Mouse (Mus musculus) activated CD4-positive, CD25-positive, alpha-beta regulatory T cell, adult 4 months (primary cell): ENCODE results near the gene Kcnd2. TPM values are rescaled to one million over a fixed set of nuclear protein-coding genes. Genes with fewer than 3 reads are reported as not detected.
"Not testable (repeated sequence)": the region's sequence is repeated elsewhere in the genome, so short reads cannot be mapped to it uniquely, and the experiment has no call there.

Experiments
- ATAC-seq: one replicate; pipeline ENCODE4 v1.8.0; 2017
- polyA plus RNA-seq, 2 experiments: library from polyadenylated mRNA; unstranded; fragments of 100-300 nt; shearing (Covaris generic); gene quantifications; one replicate each; pipeline ENCODE4 v1.2.1; 2017

Kcnd2 gene
- polyA plus RNA-seq: not detected

DNA sequence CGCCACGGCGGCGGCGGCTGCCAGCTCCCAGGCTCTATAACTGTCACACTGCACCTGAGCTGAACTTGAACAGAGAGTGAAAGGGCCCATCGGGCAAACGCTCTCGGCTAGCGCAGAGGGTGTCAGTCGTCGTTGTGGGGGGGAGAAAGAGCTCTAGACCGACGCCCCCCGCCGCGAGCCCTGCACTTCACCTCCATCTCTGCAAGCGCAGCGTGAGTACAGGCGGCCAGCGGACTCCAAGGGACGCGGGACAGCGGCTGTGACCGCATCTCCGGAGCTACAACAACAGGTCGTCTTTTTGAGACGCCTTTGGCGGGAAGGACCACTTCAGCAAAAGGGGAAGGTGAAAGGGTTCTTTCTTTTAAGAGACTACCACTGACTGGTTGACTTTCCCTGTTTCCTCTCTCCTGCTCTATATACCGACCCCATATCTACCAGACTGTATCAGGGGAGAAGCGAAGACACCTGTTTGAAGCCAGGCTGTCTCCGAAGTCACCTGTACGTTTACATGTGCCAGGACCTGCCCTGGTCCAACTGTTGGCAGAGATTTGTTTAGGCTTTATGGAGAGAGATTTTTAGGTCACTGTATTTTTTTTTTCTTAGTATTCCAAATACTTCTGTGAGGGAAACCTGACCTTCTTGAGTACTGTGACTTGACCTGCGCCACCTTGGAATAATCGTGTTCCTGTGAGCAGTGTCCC is at the start of gene Kcnd2:
Gene Kcnd2, plus strand, starts transcription at position 13 of the 701 bp plus-strand sequence.
- ATAC-seq: no peak

DNA sequence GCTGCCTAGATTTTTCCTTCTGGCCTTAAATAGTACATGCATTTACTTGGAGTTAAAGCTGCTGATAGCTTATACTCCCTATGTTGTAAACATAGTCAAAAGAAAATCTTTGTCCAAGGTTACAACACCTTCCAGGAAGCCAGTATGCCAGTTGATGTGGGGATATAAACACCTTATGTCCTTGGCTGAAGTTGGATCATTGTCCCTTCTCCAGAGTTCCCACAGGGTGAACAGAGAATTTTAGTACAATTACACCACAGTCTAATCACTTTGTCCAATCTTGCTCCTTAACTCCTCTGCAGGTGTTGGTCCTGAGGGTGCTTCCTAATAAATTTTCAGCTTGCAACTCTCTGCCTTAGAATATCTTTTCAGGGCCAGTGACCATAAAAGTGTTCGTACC is 48.7 kb upstream of the Kcnd2 start:
- no peak for ATAC-seq

DNA sequence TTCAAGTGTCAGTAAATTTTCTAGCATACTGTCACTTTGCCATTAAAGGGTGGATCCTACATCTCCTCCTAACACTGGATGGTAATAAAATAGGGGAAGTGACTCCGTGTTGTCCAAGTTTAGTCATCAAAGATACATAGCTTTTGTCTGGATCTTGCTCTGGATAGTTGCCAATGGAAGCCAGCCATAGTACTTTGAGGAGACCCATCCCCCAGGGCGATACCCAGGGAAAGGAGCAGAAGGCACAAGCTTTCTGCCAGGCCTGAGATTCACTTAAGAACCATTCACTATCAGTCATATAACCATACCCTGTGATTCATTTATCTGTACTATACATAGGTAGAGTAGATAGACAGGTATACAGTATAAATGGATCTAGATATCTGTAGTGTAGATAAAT is 20.0 kb upstream of the Kcnd2 start:
- no peak for ATAC-seq

DNA sequence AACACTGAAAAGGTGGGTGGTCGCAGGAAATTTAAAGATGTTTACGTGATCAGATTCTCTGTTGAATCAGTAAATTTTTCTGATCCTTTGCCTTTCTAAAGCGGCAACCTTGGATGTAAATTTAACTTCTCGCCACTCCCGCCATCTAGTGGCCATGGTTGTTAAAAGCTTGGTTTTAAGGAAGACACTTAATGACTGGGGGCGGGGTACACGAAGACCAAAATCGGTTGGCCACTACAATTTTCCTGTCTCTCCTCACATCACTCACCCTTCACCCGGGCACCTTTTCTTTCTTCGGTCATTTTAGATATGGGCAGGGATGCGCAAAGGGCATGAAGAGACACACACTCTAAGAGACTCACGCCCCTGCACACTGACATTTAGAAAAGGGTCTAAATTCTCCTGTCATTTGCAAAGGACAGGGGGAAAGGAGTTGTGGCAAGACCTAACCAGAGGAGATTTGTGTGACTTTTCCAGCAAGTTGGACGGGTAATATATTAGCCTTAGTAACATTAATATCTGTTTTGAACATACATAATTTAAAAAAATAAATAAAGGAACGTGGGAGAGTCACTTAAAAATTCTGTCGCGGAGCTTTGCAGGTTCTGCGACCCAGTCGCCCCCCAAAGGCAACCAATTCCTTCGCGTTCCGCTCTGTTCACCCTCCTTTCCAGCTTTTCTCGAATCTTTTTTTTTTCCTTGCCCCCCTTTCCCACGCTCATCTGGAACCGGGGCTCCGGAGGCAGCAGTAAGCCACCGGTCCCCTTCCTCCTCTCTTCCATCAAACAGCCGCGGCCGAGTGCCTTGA is 1.2 kb upstream of the Kcnd2 start:
- no peak for ATAC-seq

DNA sequence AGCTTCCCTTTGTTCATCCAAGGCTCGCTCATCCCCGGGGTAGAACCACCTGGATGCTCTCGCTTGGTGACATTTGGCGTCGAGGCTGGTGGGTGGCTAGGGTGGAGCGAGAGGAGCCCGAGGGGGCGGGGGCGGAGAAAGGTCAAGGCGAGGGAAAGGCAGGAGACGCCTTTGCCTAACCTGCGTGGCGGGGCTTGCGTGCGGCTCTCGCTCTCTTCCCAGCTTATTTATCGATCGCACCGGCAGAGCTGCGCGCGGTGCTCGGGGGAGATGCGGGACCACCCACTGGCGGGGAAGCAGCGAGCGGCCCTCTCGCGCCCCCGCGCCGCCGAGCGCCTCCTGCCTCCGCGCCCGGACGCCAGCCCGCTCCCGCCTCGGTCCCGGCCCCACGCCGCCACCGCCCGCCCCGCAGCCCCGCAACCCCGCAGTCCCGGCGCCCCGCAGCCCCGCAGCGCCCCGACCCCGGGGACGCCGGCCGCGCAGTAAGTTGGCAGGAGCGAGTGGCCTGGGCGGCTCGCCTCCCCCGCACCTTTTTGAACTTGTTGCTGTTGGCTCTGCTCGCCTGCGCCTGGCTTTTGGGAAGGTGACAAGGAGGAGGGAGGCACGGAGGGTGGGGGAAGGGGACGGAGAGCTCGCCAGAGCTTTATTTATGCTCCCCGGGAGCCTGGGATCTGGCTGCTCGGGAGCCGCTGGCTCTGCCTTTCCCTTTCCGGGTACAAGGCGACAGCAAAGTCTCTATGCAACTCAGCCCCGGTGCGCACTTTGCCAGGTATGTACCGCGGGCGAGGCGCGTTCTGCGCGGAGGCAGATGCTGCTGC is 421 bp upstream of the Kcnd2 start:
- no peak for ATAC-seq

DNA sequence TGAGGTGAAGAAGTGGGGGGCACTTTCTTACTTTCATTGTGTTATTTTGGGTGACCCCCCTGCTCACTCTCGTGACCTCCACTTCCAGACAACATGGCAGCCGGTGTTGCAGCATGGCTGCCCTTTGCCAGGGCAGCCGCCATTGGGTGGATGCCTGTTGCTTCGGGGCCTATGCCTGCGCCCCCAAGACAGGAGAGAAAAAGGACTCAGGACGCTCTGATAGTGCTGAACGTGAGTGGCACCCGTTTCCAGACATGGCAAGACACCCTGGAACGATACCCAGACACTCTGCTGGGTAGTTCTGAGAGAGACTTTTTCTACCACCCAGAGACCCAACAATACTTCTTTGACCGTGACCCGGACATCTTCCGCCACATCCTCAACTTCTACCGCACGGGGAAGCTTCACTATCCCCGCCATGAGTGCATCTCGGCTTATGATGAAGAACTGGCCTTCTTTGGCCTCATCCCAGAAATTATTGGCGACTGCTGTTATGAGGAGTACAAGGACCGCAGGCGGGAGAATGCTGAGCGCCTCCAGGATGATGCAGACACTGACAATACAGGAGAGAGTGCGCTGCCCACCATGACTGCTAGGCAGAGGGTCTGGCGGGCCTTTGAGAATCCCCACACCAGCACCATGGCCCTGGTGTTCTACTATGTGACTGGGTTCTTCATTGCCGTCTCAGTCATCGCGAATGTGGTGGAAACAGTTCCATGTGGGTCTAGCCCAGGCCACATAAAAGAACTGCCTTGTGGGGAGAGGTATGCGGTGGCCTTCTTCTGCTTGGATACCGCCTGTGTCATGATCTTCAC is 1.1 kb downstream of the Kcnd2 start:
- ATAC-seq: no peak

DNA sequence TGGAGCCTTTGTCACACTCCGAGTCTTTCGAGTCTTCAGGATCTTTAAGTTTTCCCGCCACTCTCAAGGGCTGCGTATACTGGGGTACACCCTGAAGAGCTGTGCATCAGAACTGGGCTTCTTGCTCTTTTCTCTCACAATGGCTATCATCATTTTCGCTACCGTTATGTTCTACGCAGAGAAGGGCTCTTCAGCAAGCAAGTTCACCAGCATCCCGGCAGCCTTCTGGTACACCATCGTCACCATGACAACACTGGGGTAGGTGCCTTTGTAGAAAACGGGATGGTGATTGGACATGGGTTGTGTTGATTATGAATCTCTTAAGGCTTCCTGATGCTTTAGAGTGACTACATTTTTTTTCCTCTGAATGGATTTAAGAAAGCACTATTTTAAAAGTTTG is 1.9 kb downstream of the Kcnd2 start:
- ATAC-seq: no peak

DNA sequence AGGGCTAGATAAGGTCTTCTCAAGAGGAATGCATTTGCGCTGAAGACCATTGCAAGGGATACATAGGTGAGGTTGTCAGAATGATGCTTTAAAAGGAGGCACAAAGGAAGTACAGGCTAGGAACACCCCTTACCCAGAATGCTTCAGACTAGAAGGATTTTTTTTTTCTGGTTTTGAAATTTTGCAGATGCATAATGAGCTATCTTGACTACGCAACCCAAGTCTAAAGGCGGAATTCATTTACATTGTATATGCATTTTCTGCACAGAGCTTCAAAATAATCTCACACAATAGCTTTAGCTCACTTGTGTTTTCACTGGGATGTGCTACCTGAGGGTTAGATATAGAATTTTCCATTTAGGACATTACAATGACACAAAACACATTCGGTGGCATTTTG is 10.8 kb downstream of the Kcnd2 start:
- ATAC-seq: no peak

DNA sequence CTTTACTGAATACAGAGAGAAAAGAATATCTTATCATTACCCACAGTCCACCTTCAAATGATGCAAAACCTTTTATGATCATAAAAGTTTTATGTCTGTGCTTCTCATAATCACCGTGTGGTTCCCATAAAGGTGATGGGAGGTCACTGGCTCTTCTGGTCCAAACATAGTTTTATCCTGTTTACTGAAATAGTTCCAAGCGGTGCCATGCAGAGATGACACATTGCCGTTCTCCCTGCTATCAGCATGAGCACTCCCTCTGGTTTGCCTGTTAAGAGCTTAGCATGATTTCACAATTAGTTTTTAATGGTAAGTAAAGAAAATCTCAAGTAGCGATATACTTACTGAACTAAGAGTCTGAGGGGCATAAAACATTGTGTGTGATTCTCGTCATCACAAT is 43.7 kb downstream of the Kcnd2 start:
- ATAC-seq: no peak

DNA sequence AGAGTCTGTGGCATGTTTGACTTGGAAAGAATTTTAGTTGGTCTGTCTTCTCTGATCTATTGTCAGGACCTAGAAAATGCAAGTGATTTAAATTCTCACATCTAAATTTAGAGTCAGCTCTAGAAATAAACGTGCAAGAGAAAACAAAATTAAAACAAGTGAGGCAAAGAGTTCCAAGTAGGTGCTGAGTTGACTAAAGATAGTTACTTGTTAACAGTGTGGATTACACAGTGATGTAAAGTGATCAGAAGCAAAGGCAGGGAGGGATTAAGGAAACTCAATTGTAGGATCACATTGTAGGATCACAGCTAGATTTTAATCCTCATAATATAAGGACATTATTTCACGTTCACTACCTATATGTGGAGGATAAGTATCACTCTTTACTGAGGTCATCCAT is 52.6 kb downstream of the Kcnd2 start:
- no peak for ATAC-seq

DNA sequence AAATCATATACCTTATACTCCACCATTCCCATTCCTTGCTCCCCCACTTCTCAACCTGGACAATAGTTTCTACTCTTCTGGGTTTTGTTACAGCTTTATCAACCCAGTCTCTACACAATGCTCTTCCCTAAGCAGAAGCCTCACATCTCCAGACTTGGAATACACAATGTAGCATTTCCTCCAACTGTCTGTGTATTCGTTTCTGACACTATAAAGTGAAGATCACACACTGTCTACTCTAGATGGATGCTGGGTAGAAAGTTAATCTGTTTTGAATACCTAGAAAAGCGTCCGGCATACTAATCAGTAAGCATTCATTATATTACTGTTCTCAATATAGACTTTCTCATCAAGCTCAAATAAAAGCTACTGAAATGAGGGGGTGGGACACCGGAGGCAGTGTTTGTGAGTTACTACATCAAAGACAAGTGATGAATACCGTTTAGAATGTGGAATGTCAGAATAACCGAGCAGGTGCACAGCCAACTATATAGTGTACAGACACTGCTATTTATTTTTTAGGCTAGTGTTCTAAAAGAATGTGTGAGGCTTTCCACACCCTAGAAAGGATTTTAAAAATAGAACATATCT is 62.1 kb downstream of the Kcnd2 start:
- no peak for ATAC-seq

DNA sequence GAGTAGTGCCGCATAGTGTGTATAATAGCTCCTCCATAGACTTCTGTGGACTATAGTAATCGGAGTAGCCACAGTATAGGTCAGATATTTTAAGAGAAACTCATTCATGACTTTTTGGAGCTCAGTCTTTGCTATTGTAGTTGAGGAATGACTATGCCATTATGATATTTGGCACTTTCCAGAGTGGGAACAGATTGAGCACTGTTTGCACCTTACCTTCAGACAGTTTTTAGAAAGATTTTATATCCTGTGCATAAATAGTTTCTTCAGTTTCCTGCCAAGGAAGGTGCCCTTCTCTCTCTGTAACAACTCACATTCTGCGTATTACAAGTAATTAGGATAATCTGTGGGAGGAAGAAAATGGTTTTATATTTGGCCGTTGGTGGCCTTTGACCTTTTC is 89.6 kb downstream of the Kcnd2 start:
- no peak for ATAC-seq

DNA sequence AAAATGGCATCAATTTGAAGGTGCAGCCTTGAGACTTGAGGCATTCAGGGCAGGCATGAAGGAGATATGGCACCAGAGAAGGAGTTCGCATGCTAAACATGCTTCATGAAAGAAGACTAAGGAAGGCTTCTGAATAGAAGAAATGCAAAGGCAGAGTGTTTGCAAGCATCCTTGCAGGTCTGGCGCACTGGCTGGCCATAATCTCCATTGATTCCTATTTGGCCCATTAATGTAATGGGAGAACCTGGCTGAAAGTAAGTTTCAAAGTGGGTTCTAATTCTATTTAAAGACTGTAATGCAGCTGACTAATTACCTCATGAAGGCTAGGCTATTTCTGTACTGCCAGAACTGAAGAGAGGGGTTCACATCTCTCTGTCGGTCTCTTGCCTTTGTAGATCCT is 94.9 kb downstream of the Kcnd2 start:
- no peak for ATAC-seq

DNA sequence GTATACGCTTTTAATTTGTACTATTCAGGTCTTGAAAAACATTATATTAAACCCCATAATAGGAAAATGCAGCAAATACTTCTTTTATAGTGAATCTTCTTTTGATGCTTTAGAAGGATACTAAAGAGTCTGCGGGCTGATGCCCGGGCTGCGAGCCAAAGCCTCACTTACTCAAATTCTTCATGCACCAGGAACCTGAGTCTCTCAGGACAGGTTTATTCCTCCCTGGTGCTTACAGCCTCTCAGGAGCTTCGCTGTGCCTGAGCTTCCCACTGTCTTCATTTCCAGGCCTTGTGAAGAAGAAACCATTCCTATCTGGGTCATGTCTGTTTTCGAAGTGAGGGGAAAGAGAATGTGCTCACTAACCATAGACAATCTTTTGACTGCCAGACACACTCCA is 106.1 kb downstream of the Kcnd2 start:
- no peak for ATAC-seq

DNA sequence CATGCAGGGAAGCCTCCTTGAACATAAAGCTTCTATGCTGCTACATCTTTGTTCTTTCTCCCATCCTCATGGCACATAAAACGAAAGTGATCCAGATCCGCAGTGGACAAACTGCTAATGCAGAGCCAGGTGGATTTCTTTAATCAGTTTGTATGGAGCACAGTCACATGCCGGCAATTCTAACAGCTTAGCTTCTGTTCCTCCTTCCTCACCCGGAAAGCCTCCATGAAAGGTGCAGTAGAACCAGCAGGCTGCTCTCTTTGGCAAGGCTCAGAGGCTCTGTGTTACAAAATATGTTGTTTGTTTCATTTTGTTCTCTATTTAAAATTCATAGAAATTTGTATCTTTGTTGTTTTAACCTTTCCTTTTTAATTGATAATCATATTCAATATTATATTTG is 106.9 kb downstream of the Kcnd2 start:
- no peak for ATAC-seq

DNA sequence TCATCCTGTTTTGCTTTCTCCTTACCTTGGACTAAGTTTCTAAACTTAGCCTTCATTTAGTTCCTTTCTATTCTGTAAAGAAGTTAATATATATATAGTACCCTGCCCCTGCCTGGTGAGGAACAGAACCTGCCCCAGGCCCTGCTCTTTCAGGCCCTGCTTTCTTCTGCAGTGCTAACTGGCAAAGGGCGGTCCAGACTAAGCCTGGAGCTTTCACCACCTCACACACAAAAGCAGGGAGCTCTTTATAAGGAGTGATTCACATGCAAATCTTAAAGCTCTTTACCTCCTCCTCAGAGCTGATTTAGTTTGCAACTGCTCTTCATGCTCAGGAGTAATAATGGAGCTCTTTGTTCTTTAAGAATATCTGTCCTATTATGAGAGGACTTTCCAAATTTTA is 109.9 kb downstream of the Kcnd2 start:
- ATAC-seq: no peak

DNA sequence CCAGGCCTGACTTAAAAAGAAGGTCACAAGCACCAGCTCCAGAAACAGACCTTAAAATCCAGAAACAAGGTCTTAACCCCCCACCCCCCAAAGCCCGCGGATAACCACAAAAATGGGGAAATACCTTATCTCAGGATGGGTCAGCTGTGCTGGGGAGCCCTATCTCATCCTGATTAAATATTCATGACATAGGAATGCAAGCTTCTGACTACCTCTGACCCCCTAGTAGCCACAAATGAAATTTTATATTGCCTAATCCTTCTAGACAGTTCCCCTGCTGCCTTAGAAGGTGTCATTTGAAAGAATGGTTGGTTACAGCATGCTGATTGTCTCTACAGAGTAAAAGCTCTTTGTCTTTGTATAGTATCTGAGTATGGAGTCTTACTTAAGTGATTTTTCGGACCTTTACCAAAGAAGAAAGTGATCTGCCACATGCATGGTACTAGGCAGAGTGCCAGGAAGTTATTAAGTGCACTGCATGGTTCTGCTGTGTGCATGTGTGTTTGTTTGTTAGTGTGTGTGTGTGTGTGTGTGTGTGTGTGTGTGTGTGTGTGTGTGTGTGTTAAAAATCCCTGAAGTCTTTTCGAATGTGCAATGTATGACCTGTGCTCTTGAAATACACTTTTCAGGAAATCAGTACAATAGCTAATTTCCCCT is 111.9 kb downstream of the Kcnd2 start:
- no peak for ATAC-seq

DNA sequence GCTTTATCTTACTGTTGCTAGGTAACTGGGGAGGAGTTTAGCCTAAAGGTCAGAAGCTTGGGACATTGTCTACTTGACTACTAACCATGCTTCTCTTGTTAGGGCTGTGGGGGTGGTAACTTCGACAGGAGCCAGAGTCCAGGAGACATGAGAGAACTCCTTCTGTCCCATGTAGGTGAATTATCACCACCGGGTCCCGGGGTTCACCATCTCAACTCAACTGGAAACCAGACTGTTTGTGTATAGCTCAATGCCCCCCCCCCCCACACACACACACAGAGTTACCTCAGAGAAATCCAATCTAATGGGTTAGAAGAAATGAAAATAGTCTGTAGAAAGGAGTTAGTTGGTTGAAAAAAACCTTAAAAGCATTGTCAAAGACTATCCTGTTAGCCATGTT is 170.0 kb downstream of the Kcnd2 start:
- not testable (repeated sequence) for ATAC-seq

DNA sequence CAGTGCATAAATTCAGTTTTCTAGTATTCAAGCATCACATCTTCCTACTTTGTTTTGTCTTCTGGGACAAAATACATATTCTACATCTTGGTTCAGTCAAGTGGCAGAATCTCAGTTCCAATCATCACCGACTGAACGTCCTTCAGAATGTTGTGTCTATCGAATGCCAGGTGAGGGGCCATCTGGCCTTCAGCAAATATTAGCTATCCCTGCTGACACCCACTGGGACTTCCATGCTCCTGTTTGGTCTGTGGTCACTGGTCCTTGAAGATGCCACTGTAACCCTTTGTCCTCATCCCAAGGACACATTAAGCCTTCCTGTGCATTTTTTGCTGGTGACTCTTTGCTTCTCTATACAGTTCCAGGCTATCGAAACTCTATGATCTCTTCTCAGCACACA is 176.5 kb downstream of the Kcnd2 start:
- no peak for ATAC-seq

DNA sequence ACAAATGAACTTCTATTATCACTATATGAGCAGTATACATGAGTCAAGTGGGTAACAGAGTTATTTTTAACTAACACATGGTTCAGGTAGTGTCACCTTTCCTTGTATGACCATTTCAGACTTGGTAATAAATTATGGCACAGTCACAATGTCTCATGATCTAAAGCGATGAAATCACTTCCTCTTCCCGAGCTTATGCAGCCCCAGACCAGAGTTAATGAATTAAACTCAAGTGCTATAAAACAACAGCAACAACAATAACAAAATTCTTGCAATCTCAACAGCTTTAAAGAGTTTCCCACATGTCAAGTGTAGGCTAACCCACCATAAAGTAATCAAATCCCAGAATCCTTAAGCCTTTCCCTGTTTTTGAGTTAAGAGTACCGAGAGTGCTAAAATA is 198.4 kb downstream of the Kcnd2 start:
- ATAC-seq: no peak

DNA sequence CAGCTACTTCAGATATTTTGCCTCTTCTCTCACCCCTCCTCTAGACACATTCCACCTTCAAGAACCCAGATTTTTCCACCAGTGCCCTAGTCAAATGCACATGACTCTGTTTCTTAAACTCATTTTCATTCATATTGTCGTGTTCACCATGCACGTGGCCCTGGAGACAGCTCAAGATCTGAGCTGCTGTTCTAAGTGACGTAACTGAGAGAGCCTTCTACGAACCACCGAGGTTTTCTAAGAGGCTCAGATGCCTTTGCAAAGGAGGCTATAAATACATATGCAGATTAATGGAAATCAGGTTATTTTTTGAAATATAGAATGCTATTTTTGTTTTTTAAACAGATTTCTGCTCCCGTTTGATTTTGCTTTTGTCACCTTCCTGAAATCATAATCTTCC is 202.9 kb downstream of the Kcnd2 start:
- no peak for ATAC-seq
